Mouse (Mus musculus): ENCODE data around the gene Zfp580. TPM values are rescaled to one million over a fixed set of nuclear protein-coding genes. Genes with fewer than 3 reads are reported as not detected.
A peak's percentile ranks its signal among the peaks of the same experiment; 100 is the strongest.
"Not testable (repeated sequence)": the region's sequence is repeated elsewhere in the genome, so short reads cannot be mapped to it uniquely, and the experiment has no call there.

Gene Zfp580
- polyA plus RNA-seq, 1 experiment from 2014 or later = 33.8 TPM

DNA sequence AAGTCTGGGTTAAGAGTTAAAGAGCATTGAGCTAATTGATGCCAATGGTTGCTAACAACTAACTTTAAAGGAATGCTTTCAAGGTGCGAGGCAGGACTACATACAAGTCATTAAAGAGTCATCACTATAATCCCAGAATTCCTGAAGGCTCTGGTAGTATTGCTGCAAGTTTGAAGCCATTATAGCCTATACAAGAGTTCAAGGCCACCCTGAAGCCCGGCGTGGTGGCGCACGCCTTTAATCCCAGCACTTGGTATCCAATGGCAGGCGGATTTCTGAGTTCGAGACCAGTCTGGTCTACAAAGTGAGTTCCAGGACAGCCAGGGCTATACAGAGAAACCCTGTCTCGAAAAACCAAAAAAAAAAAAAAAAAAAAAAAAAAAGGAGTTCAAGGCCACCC is 31.8 kb upstream of the Zfp580 start:
- peak overlapping the region; percentile 98 for H3K27ac ChIP-seq
- H3K4me3 ChIP-seq = peak overlapping the region; percentile 79
- H3K27me3 ChIP-seq; H3K9me3 ChIP-seq; H3K9ac ChIP-seq; ATAC-seq (ENCODE audit: insufficient number of reproducible peaks, low FRiP score, low TSS enrichment, low read depth): not testable (repeated sequence)
- WGBS = 15% methylated on average over 8 of the region's 8 CpGs
- peaks cover 34% of the 10 kb centered on the region for H3K36me3 ChIP-seq
- peaks cover 32% of the 10 kb centered on the region for H3K4me1 ChIP-seq
- peak overlapping the region; percentile 71 for H3K4me2 ChIP-seq

DNA sequence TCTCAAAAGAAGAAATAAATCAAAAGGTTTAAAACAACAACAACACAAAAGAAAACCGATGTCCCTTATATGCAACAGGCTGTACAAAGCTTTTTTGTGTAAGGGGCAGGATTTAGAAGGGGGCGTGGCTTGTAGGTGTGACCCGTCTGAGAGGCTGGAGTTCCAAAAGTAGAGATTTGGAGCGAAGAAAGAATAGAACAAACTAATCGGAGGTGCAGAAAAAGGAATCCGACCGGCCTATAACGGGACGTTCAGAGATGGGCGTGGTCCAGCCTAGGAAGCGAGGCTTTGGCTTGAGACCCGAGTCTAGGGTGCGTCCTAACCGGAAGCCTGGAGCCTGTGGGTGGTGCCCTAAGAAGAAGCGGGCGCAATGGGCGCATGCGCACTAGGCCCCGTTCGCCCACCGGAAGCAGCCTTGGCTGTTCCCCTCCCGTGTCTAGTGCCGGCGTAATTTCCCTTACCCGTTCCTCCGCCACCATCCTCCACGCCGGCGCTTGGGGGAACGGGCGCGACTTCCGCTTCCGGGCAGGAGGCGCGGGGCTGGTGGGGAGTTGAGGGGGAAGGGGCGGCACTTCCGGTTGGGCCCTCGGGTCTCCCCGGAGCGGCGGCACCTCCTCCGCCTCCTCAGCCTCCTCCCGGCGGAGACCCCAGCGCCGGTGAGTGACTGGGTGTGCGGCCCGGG is 31.2 kb upstream of the Zfp580 start, which contains the start of the genes Zfp865 and Ccdc106:
Gene Zfp865, plus strand, starts transcription at position 377 of the 682 bp plus-strand sequence.
Gene Ccdc106, plus strand, starts transcription at position 554 of the 682 bp plus-strand sequence.
- Histone ChIP-seq H3K27ac (peak within 1 kb of the TSS; percentile 98), H3K9ac (peak within 1 kb of the TSS; percentile 87), H3K9me3 (no peaks in the 10 kb centered on the region), H3K27me3 (no peaks in the 10 kb centered on the region), H3K4me1 (peaks cover 32% of the 10 kb centered on the region), H3K4me3 (peak within 1 kb of the TSS; percentile 79), H3K4me2 (peak within 1 kb of the TSS; percentile 71), H3K36me3 (peaks cover 40% of the 10 kb centered on the region)
- WGBS = under 1% methylated on average over 49 of the region's 49 CpGs
- ATAC-seq (ENCODE audit: insufficient number of reproducible peaks, low FRiP score, low TSS enrichment, low read depth) = peak; percentile 91

DNA sequence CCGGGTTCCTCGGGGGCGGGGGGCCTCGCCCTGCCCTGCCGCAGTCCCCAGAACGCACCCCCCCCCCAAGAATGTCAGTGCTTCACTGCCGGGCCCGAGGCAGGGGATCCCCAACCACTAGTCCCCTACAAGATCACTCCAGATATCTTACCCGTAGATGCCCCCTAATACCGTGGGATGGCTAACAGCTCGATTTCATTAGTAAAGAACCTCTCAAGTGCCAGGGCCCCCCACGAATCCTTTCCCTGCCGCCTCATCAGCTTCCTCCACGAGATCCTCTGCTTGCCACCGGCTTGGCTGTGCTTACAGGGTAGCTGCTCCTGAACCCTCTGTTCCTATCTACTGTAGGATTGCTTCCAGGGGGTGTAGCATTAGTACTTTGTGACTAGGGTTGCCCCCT is 30.7 kb upstream of the Zfp580 start:
- Histone ChIP-seq H3K9ac (peak overlapping the region; percentile 87), H3K4me3 (peak overlapping the region; percentile 79), H3K9me3 (no peaks in the 10 kb centered on the region), H3K27ac (peak overlapping the region; percentile 98), H3K4me2 (peak overlapping the region; percentile 71), H3K36me3 (peaks cover 45% of the 10 kb centered on the region), H3K4me1 (peaks cover 32% of the 10 kb centered on the region), H3K27me3 (no peaks in the 10 kb centered on the region)
- ATAC-seq (ENCODE audit: insufficient number of reproducible peaks, low FRiP score, low TSS enrichment, low read depth) = no peak; the same call in 1 of the 2 replicates
- WGBS = 0% methylated on average over 14 of the region's 15 CpGs

DNA sequence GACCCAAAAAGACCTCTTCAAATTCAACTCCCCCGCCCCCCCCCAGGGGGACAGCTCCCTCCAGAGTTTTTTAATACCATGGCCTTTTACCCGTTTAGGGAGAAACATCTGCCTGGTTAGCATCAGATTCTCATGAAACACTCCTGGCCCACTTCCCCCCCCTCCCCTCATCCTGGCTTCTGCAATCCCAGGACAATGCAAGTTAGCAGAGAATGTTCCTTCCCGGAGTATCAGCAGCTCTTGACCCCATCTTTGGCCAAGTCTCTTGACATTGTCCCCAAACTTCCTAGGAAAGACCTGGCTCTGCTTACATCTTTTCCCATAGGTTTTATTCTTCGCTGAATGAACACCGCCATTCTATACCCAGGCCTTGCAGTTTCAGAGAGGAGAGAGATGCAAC is 30.1 kb upstream of the Zfp580 start:
- Histone ChIP-seq H3K9me3 (no peaks in the 10 kb centered on the region), H3K4me3 (peak overlapping the region; percentile 79), H3K36me3 (peaks cover 50% of the 10 kb centered on the region), H3K27ac (peak overlapping the region; percentile 98), H3K9ac (peak overlapping the region; percentile 87), H3K4me2 (peak overlapping the region; percentile 71), H3K27me3 (no peaks in the 10 kb centered on the region), H3K4me1 (peaks cover 28% of the 10 kb centered on the region)
- WGBS = 46% methylated on average over 5 of the region's 5 CpGs
- no peak for ATAC-seq (ENCODE audit: insufficient number of reproducible peaks, low FRiP score, low TSS enrichment, low read depth)

DNA sequence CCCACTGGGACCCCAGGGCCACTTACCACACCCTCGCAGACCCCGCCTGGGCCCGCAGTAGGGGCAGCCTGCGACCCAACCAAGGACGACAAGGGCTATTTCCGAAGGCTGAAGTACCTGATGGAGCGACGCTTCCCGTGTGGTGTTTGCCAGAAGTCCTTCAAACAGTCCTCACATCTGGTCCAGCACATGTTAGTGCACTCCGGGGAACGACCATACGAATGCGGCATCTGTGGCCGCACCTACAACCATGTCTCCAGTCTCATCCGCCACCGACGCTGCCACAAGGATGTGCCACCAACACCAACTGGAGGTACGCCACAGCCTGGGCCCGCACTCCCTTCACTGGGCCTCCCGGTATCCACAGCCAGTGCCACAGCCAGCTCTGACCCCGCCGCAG is 21.8 kb upstream of the Zfp580 start:
- no peak overlapping the region for H3K4me2 ChIP-seq
- H3K9ac ChIP-seq = no peak overlapping the region
- no peak overlapping the region for H3K4me3 ChIP-seq
- no peaks in the 10 kb centered on the region for H3K27me3 ChIP-seq
- H3K4me1 ChIP-seq = no peaks in the 10 kb centered on the region
- H3K36me3 ChIP-seq = peaks cover 96% of the 10 kb centered on the region
- peaks cover 37% of the 10 kb centered on the region for H3K9me3 ChIP-seq
- WGBS = 92% methylated on average over 22 of the region's 22 CpGs
- H3K27ac ChIP-seq = no peak overlapping the region
- no peak for ATAC-seq (ENCODE audit: insufficient number of reproducible peaks, low FRiP score, low TSS enrichment, low read depth)

DNA sequence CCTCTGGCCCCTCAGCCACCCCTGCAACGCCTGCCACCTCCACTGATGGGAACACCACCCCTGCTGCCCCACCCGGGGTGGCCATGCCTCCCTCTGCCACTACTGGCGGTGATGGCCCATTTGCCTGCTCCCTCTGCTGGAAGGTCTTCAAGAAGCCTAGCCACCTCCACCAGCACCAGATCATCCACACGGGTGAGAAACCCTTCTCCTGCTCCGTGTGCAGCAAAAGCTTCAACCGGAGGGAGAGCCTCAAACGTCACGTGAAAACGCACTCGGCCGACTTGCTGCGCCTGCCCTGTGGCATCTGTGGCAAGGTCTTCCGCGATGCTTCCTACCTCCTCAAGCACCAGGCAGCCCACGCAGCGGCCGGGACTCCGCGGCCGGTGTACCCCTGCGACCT is 21.4 kb upstream of the Zfp580 start:
- Histone ChIP-seq H3K36me3 (peaks cover 96% of the 10 kb centered on the region), H3K27ac (no peak overlapping the region), H3K9me3 (peaks cover 37% of the 10 kb centered on the region), H3K4me3 (no peak overlapping the region), H3K4me1 (no peaks in the 10 kb centered on the region), H3K9ac (no peak overlapping the region), H3K27me3 (no peaks in the 10 kb centered on the region), H3K4me2 (no peak overlapping the region)
- 94% methylated on average over 21 of the region's 21 CpGs for WGBS
- ATAC-seq (ENCODE audit: insufficient number of reproducible peaks, low FRiP score, low TSS enrichment, low read depth) = no peak

DNA sequence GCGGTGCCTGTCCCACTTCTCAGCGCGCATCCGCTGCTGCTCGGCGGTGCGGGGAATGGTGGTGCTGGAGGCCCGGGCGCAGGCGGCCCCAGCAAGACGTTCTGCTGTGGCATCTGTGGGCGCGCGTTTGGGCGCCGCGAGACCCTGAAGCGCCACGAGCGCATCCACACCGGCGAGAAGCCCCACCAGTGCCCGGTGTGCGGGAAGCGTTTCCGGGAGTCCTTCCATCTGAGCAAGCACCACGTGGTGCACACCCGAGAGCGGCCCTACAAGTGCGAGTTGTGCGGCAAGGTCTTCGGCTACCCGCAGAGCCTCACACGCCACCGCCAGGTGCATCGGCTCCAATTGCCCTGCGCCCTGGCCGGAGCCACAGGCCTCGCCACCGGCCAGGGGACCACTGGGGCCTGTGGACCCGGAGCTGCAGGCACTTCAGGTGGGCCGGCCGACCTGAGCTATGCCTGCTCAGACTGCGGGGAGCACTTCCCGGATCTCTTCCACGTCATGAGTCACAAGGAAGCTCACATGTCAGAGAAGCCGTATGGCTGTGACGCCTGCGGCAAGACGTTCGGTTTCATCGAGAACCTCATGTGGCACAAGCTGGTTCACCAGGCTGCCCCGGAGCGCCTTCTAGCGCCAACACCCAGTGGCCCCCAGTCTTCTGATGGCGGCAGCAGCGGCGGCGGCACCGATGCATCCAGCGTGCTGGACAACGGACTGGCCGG is 20.6 kb upstream of the Zfp580 start:
- H3K4me3 ChIP-seq = no peak overlapping the region
- no peak overlapping the region for H3K9ac ChIP-seq
- no peaks in the 10 kb centered on the region for H3K27me3 ChIP-seq
- no peak for ATAC-seq (ENCODE audit: insufficient number of reproducible peaks, low FRiP score, low TSS enrichment, low read depth)
- H3K36me3 ChIP-seq = peaks cover 97% of the 10 kb centered on the region
- no peak overlapping the region for H3K27ac ChIP-seq
- 87% methylated on average over 63 of the region's 63 CpGs for WGBS
- H3K4me1 ChIP-seq = no peaks in the 10 kb centered on the region
- peaks cover 40% of the 10 kb centered on the region for H3K9me3 ChIP-seq
- no peak overlapping the region for H3K4me2 ChIP-seq

DNA sequence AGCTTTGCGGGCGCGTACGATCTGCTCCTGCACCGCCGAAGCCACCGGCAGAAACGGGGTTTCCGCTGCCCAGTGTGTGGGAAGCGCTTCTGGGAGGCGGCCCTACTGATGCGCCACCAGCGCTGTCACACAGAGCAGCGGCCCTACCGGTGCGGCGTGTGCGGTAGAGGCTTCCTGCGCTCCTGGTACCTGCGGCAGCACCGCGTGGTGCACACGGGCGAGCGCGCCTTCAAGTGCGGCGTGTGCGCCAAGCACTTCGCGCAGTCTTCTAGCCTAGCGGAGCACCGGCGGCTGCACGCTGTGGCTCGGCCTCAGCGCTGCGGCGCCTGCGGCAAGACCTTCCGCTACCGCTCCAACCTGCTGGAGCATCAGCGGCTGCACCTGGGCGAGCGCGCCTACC is 19.8 kb upstream of the Zfp580 start:
- no peak overlapping the region for H3K9ac ChIP-seq
- no peaks in the 10 kb centered on the region for H3K27me3 ChIP-seq
- no peaks in the 10 kb centered on the region for H3K4me1 ChIP-seq
- H3K36me3 ChIP-seq = peaks cover 97% of the 10 kb centered on the region
- ATAC-seq (ENCODE audit: insufficient number of reproducible peaks, low FRiP score, low TSS enrichment, low read depth) = no peak
- H3K4me2 ChIP-seq = no peak overlapping the region
- H3K9me3 ChIP-seq = peaks cover 44% of the 10 kb centered on the region
- H3K27ac ChIP-seq = no peak overlapping the region
- H3K4me3 ChIP-seq = no peak overlapping the region
- 85% methylated on average over 46 of the region's 46 CpGs for WGBS

DNA sequence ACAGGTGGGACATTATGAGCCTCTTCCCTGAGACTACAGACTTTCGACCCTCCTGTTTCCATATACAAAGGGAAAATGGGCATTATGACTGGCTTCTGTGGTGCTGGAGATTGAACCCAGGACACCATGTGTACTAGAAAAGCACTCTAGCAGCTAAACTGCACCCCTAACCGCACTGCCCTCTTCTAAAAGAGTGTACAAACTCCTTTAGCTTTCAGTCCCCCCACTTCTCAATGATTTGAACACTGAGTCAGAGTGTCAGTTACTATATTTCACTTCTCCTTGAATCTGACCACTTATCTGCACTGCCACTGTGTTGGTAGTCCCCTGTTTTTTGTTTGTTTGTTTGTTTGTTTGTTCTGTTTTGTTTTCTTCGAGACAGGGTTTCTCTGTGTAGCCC is 17.5 kb upstream of the Zfp580 start, which contains the start of gene 4632433K11Rik:
Gene 4632433K11Rik, plus strand, starts transcription at position 301 of the 400 bp plus-strand sequence.
- no peaks in the 10 kb centered on the region for H3K4me1 ChIP-seq
- H3K9me3 ChIP-seq = peaks cover 40% of the 10 kb centered on the region
- H3K9ac ChIP-seq = no peak within 1 kb of the TSS
- WGBS = 91% methylated on average over 3 of the region's 3 CpGs
- peaks cover 79% of the 10 kb centered on the region for H3K36me3 ChIP-seq
- H3K27ac ChIP-seq = no peak within 1 kb of the TSS
- no peak for ATAC-seq (ENCODE audit: insufficient number of reproducible peaks, low FRiP score, low TSS enrichment, low read depth)
- no peaks in the 10 kb centered on the region for H3K27me3 ChIP-seq
- no peak within 1 kb of the TSS for H3K4me3 ChIP-seq
- H3K4me2 ChIP-seq = no peak within 1 kb of the TSS

DNA sequence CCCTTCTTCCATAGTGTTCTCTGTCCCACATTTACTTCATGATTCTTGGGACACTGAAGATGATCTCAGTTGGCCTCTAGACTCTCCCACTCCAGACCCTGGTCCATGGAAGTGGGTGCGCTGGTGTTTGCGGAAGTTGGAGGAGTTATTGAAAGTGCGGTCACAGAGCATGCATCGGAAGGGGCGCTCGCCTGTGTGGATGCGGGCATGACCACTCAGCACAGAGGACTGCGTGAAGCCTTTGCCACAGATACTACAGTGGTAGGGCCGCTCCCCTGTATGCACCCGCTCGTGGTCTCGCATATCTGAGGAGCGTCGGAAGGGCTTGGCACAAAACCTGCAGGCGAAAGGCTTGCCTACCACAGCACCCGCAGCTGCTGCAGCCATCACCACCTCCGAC is 15.7 kb upstream of the Zfp580 start:
- Histone ChIP-seq H3K4me3 (no peak overlapping the region), H3K9ac (no peak overlapping the region), H3K4me2 (no peak overlapping the region), H3K9me3 (peaks cover 21% of the 10 kb centered on the region), H3K27me3 (no peaks in the 10 kb centered on the region), H3K27ac (no peak overlapping the region), H3K4me1 (peaks cover 3% of the 10 kb centered on the region; the same call in 1 of the 2 replicates), H3K36me3 (peaks cover 61% of the 10 kb centered on the region)
- WGBS = 95% methylated on average over 17 of the region's 17 CpGs
- no peak for ATAC-seq (ENCODE audit: insufficient number of reproducible peaks, low FRiP score, low TSS enrichment, low read depth)

DNA sequence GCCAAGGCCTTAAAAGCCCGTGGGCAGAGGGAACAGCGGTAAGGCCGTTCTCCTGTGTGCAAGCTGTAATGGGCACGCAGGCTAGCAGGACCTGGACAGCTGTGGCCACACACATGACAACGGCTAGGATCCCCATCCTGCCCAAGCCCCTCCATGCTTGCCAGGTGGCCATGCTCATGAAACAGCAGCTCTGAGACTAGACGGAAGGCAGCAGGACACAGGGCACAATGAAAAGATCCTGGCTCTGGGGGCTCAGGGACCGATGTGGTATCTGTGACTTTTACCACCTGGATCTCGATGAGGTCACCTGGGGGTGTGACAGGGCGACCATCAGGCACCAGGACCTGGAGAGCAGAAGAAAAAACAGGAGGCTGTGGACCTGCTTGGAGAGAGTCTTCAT is 15.2 kb upstream of the Zfp580 start:
- Histone ChIP-seq H3K4me1 (peaks cover 3% of the 10 kb centered on the region; the same call in 1 of the 2 replicates), H3K27ac (no peak overlapping the region), H3K9ac (no peak overlapping the region), H3K4me2 (no peak overlapping the region), H3K9me3 (peaks cover 16% of the 10 kb centered on the region), H3K36me3 (peaks cover 56% of the 10 kb centered on the region), H3K4me3 (no peak overlapping the region), H3K27me3 (no peaks in the 10 kb centered on the region)
- ATAC-seq (ENCODE audit: insufficient number of reproducible peaks, low FRiP score, low TSS enrichment, low read depth) = no peak
- WGBS = 90% methylated on average over 9 of the region's 9 CpGs

DNA sequence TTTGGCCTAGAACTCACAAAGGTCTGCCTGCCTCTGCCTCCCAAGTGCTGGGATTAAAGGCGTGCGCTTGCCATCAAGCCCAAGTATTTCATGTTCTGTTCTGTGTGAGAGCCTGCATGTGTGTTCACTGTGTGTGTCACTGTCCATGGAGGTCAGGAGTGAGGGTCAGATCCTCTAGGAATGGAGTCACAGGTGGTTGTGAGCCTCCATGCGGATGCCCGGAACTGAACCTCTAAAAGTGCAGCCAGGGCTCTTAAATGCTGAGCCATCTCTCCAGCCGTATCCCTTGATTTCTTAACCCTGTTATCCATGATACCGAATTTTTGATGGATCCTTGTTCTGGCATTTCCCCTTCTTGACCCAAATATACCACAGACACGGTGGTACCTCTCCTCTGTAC is 14.3 kb upstream of the Zfp580 start:
- H3K9me3 ChIP-seq = peaks cover 7% of the 10 kb centered on the region; the same call in 1 of the 2 replicates
- peaks cover 52% of the 10 kb centered on the region for H3K36me3 ChIP-seq
- no peak overlapping the region for H3K9ac ChIP-seq
- no peaks in the 10 kb centered on the region for H3K27me3 ChIP-seq
- H3K4me3 ChIP-seq = no peak overlapping the region
- H3K4me2 ChIP-seq = no peak overlapping the region
- 92% methylated on average over 7 of the region's 7 CpGs for WGBS
- no peak for ATAC-seq (ENCODE audit: insufficient number of reproducible peaks, low FRiP score, low TSS enrichment, low read depth)
- H3K4me1 ChIP-seq = peaks cover 3% of the 10 kb centered on the region; the same call in 1 of the 2 replicates
- H3K27ac ChIP-seq = no peak overlapping the region
